Mouse (Mus musculus) hindbrain, embryonic 10.5 days (tissue): ENCODE measurements around the gene Tmem108. TPM values are rescaled to one million over a fixed set of nuclear protein-coding genes. Genes with fewer than 3 reads are reported as not detected.

ENCODE experiments used
- DNase-seq: peaks from one replicate; pipeline ENCODE4 v3.0.0-alpha.2; 2017; ENCODE audit warnings: low spot score
- H3K27ac ChIP-seq: fragments of 300-500 bp; sonication (generic); 2 replicates; pipeline ENCODE4 v1.5.1; 2016; ENCODE audit warnings: mild to moderate bottlenecking, moderate library complexity
- H3K27me3 ChIP-seq: fragments of 300-500 bp; sonication (generic); 2 replicates; pipeline ENCODE4 v1.6.1; 2016; ENCODE audit warnings: mild to moderate bottlenecking; ENCODE audit not compliant: poor library complexity, insufficient read depth, severe bottlenecking
- H3K36me3 ChIP-seq: fragments of 300-500 bp; sonication (generic); 2 replicates; pipeline ENCODE4 v1.6.1; 2016; ENCODE audit warnings: mild to moderate bottlenecking, moderate library complexity
- H3K4me1 ChIP-seq: fragments of 300-500 bp; sonication (generic); replicated peaks from 2 replicates; pipeline ENCODE4 v1.6.1; 2016; ENCODE audit warnings: mild to moderate bottlenecking
- H3K4me3 ChIP-seq: fragments of 300-500 bp; sonication (generic); 2 replicates; pipeline ENCODE4 v1.5.1; 2016; ENCODE audit warnings: mild to moderate bottlenecking, moderate library complexity
- H3K9me3 ChIP-seq: fragments of 300-500 bp; sonication (generic); 2 replicates; pipeline ENCODE4 v1.6.1; 2016; ENCODE audit warnings: mild to moderate bottlenecking, moderate library complexity
- WGBS: fragments of 180-500 bp; shearing (Covaris S2); methylation state at CpG from one replicate; pipeline ENCODE4 v1.1.7; 2016; 5-methylcytosine and 5-hydroxymethylcytosine counted together
- polyA plus RNA-seq: library from polyadenylated mRNA; unstranded; fragments of >200 nt; fragmentation: Nextera tagmentation; extraction: Ambion mirVana; gene quantifications from 2 replicates; pipeline ENCODE4 v1.2.1, GENCODE M21; 2016

The Tmem108 gene
- polyA plus RNA-seq, 1 experiment from 2014 or later = 20.1 TPM

- 59% methylated on average over 4 of the region's 4 CpGs for WGBS
- Histone ChIP-seq H3K27me3 (peaks cover 22% of the 10 kb centered on the region), H3K4me3 (no peak overlapping the region), H3K9me3 (no peaks in the 10 kb centered on the region), H3K4me1 (peaks cover 46% of the 10 kb centered on the region), H3K36me3 (no peaks in the 10 kb centered on the region), H3K27ac (no peak overlapping the region)
- no peak for DNase-seq
Measured at GRCm38 (mm10) chr9:103545271-103545670, 216.4 kb downstream of the Tmem108 start.

DNA sequence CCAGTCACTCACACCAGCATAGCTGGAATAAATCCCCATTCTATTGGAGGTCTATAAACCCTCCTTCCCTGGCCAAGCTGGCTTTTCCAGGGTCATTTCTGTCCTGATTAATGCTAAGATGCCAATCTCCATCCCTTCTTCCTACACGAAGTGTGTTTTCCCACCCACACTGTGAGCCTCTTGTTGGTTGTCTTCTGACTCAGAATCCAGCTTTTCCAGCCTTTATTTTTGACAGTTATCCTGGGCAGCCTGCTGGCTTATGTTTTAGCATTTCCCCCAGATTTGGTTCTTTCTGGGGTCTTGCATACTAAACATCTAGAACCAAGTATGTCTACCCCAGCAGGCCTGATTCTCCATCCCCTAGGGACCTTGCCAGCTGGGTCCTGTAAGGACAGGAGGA lies 217.0 kb downstream of the Tmem108 start:
- WGBS = 83% methylated on average over 1 of the region's 1 CpGs
- Histone ChIP-seq H3K9me3 (no peaks in the 10 kb centered on the region), H3K36me3 (no peaks in the 10 kb centered on the region), H3K4me1 (peaks cover 52% of the 10 kb centered on the region), H3K27me3 (peaks cover 18% of the 10 kb centered on the region), H3K4me3 (no peak overlapping the region), H3K27ac (no peak overlapping the region)
- DNase-seq = no peak

DNA sequence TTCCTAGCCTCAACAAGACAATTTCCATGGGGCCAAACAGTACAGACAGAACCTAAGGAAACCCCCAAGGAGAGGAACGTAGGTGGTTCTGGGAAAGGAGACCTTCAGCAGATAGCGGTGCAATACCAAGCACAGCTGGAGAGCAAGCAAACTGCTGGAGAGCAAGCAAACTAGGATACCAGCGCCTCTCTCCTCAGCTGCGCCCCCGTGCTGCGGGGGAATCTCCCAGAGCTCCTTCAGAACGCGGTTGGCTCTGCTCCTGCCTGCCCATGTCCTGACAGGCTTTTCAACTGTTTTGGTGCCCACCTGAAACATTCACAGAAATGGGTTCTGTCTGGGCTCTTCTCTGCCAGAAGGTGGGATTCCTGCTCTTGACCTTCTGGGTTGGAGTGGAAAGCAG lies 221.1 kb downstream of the Tmem108 start:
- no peaks in the 10 kb centered on the region for H3K27me3 ChIP-seq
- no peaks in the 10 kb centered on the region for H3K36me3 ChIP-seq
- no peak overlapping the region for H3K27ac ChIP-seq
- WGBS = 84% methylated on average over 8 of the region's 8 CpGs
- no peak for DNase-seq
- no peak overlapping the region for H3K4me3 ChIP-seq
- no peaks in the 10 kb centered on the region for H3K9me3 ChIP-seq
- H3K4me1 ChIP-seq = peaks cover 52% of the 10 kb centered on the region

- 0 out of 2 replicates have a peak overlapping the region, but pooled peaks have one; percentile 29 for H3K27ac ChIP-seq
- 38% methylated on average over 8 of the region's 8 CpGs for WGBS
- DNase-seq = no peak
Measured at GRCm38 (mm10) chr9:103538047-103538816, 223.4 kb downstream of the Tmem108 start.

GRCm38 (mm10) chr9:103536059-103536634 lies 225.5 kb downstream of the Tmem108 start:
- no peak for DNase-seq
- Histone ChIP-seq H3K27me3 (no peaks in the 10 kb centered on the region), H3K36me3 (no peaks in the 10 kb centered on the region), H3K4me3 (no peak overlapping the region), H3K9me3 (no peaks in the 10 kb centered on the region), H3K27ac (no peak overlapping the region), H3K4me1 (peaks cover 33% of the 10 kb centered on the region)
- 85% methylated on average over 6 of the region's 6 CpGs for WGBS

More at GRCm38 (mm10) chr9:103538047-103538816, 223.4 kb downstream of the Tmem108 start:
- Histone ChIP-seq H3K9me3 (no peaks in the 10 kb centered on the region), H3K4me1 (peaks cover 40% of the 10 kb centered on the region), H3K4me3 (no peak overlapping the region), H3K27me3 (no peaks in the 10 kb centered on the region), H3K36me3 (no peaks in the 10 kb centered on the region)

DNA sequence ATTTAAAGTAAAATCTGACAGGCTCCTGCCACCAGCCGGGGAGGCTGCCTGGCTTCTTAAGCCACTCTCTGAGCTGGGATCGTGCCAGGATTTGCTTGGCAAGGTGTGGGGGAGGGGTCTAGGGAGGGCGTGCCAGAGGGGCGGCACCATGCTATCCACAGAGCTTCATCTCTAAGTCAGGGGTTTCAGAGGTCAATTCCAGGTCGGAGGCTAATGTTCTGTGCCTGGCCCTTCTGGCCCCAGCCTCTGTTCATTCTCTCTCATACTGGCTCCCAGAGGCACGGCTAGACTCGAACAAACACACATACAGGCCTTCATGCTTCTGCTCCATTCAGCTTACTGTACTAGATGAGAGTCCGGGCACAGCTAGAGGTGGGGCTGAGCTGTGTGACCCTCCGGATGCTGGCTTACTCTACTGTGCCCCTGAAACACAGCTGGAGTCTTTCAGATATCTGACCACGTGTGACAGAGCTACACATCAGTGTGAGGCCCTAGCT lies 236.5 kb downstream of the Tmem108 start:
- peaks cover 9% of the 10 kb centered on the region; the same call in 1 of the 2 replicates for H3K27me3 ChIP-seq
- DNase-seq = peak; percentile 51
- 13% methylated on average over 10 of the region's 10 CpGs for WGBS
- no peaks in the 10 kb centered on the region for H3K9me3 ChIP-seq
- no peaks in the 10 kb centered on the region for H3K36me3 ChIP-seq
- H3K4me1 ChIP-seq = peaks cover 40% of the 10 kb centered on the region
- H3K4me3 ChIP-seq = peak overlapping the region; percentile 28
- peak overlapping the region; percentile 74 for H3K27ac ChIP-seq

GRCm38 (mm10) chr9:103524600-103524999 lies 237.0 kb downstream of the Tmem108 start:
- Histone ChIP-seq H3K36me3 (no peaks in the 10 kb centered on the region), H3K4me3 (no peak overlapping the region), H3K27ac (peak overlapping the region; percentile 72), H3K4me1 (peaks cover 40% of the 10 kb centered on the region), H3K9me3 (no peaks in the 10 kb centered on the region), H3K27me3 (peaks cover 9% of the 10 kb centered on the region; the same call in 1 of the 2 replicates)
- peak; percentile 54 for DNase-seq
- 13% methylated on average over 5 of the region's 5 CpGs for WGBS

- WGBS = 64% methylated on average over 7 of the region's 7 CpGs
- Histone ChIP-seq H3K27me3 (peaks cover 9% of the 10 kb centered on the region; the same call in 1 of the 2 replicates), H3K9me3 (0 out of 2 replicates have a peak, but pooled peaks cover 3% of the 10 kb centered on the region), H3K4me1 (peaks cover 40% of the 10 kb centered on the region), H3K27ac (peak overlapping the region; percentile 72), H3K36me3 (no peaks in the 10 kb centered on the region; the same call in 1 of the 2 replicates), H3K4me3 (no peak overlapping the region)
- no peak for DNase-seq
Measured at GRCm38 (mm10) chr9:103523742-103524403, 237.8 kb downstream of the Tmem108 start.

- WGBS = 74% methylated on average over 6 of the region's 6 CpGs
- no peaks in the 10 kb centered on the region; the same call in 1 of the 2 replicates for H3K36me3 ChIP-seq
- no peak for DNase-seq
- H3K27ac ChIP-seq = no peak overlapping the region
- H3K4me1 ChIP-seq = peaks cover 40% of the 10 kb centered on the region
- 0 out of 2 replicates have a peak, but pooled peaks cover 5% of the 10 kb centered on the region for H3K9me3 ChIP-seq
- no peak overlapping the region for H3K4me3 ChIP-seq
- H3K27me3 ChIP-seq = peaks cover 9% of the 10 kb centered on the region; the same call in 1 of the 2 replicates
Measured at GRCm38 (mm10) chr9:103523008-103523407, 238.6 kb downstream of the Tmem108 start.

GRCm38 (mm10) chr9:103513884-103514283 lies 247.8 kb downstream of the Tmem108 start:
- no peak for DNase-seq
- WGBS = 42% methylated on average over 2 of the region's 2 CpGs
- H3K27ac ChIP-seq = peak overlapping the region; percentile 46

GRCm38 (mm10) chr9:103512257-103512656 lies 249.4 kb downstream of the Tmem108 start:
- Histone ChIP-seq H3K9me3 (no peaks in the 10 kb centered on the region), H3K36me3 (no peaks in the 10 kb centered on the region), H3K4me3 (no peak overlapping the region), H3K27ac (0 out of 2 replicates have a peak overlapping the region, but pooled peaks have one; percentile 23), H3K27me3 (no peaks in the 10 kb centered on the region), H3K4me1 (peaks cover 15% of the 10 kb centered on the region)
- 56% methylated on average over 6 of the region's 6 CpGs for WGBS
- no peak for DNase-seq

More at GRCm38 (mm10) chr9:103513884-103514283, 247.8 kb downstream of the Tmem108 start:
- Histone ChIP-seq H3K27me3 (no peaks in the 10 kb centered on the region), H3K36me3 (no peaks in the 10 kb centered on the region; the same call in 1 of the 2 replicates), H3K4me1 (peaks cover 16% of the 10 kb centered on the region), H3K4me3 (no peak overlapping the region), H3K9me3 (0 out of 2 replicates have a peak, but pooled peaks cover 1% of the 10 kb centered on the region)

GRCm38 (mm10) chr9:103506968-103507584 lies 254.6 kb downstream of the Tmem108 start:
- Histone ChIP-seq H3K27ac (peak overlapping the region; percentile 35; the same call in 1 of the 2 replicates), H3K27me3 (peaks cover 6% of the 10 kb centered on the region; the same call in 1 of the 2 replicates), H3K36me3 (peaks cover 2% of the 10 kb centered on the region; the same call in 1 of the 2 replicates), H3K4me1 (peaks cover 48% of the 10 kb centered on the region), H3K9me3 (0 out of 2 replicates have a peak, but pooled peaks cover 3% of the 10 kb centered on the region), H3K4me3 (no peak overlapping the region)
- 79% methylated on average over 7 of the region's 7 CpGs for WGBS
- no peak for DNase-seq
